ENCODE assay signal across 8 mouse cellular contexts in the genomic region with DNA sequence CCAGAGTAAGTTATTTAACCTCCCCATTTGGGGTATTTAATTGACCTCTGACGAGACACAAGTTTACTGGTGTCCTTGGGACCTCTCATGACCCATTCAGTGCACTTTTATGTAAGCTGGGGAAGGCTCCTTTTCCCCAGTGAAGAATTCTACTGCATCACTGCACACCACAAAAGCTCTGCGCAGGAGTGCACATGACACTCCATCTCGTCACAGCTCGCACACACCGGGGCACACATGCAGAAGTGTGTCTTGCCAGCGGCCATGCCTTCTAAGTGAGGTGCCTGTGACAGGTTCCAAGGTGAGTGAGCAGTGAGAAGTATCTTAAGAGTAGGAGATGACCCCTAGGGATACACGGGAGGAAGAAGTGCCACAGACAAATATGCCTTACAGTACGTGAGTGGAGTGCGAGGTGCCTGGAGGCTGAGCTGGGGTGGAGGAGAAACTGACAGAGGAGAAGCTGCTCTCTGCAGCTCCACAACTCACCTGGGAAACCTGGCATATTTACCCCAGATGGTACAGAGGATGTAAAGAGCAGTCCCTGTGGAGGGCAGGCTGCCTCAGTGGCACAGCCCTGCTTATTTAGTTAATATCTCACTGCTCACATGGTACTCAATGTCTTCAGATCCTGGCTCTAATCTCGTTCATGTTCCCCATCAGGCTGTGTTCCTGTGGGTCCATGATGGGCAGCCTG. TPM values are rescaled to one million over a fixed set of nuclear protein-coding genes. Genes with fewer than 3 reads are reported as not detected.
DNase-seq lines count a peak whose midpoint lies in the region; ATAC-seq lines count a peak whose summit lies in the region.
"Had no signal": no experiment of that assay in that cellular context is flagged by ENCODE, and none has a peak within 500 bp of the region (broad histone marks: within the 10 kb centered on the region; RNA-seq: fewer than 3 reads in every experiment).

No protein-coding gene starts in this region.

- ATAC-seq in embryonic facial prominence, embryonic 12.5 days (ENCODE audit: insufficient number of reproducible peaks, insufficient read depth, low FRiP score, low TSS enrichment) = 0 out of 2 replicates have a peak, but pooled peaks have one; percentile 16
- ATAC-seq in hindbrain, embryonic 12.5 days (ENCODE audit: low FRiP score) = peak; percentile 33
- peak; percentile 45 for ATAC-seq in midbrain, embryonic 12.5 days (ENCODE audit: low FRiP score, low read depth)

- H3K4me1 ChIP-seq in embryonic facial prominence, embryonic 12.5 days = peaks cover 32% of the 10 kb centered on the region
- peaks cover 56% of the 10 kb centered on the region for H3K4me1 ChIP-seq in hindbrain, embryonic 12.5 days
- H3K4me1 ChIP-seq in midbrain, embryonic 12.5 days = peaks cover 45% of the 10 kb centered on the region

- 68% methylated on average over 10 of the region's 10 CpGs for WGBS in embryonic facial prominence, embryonic 12.5 days
- WGBS in hindbrain, embryonic 12.5 days = 57% methylated on average over 10 of the region's 10 CpGs
- 58% methylated on average over 10 of the region's 10 CpGs for WGBS in midbrain, embryonic 12.5 days

- H3K4me2 ChIP-seq in embryonic facial prominence, embryonic 12.5 days (replicated peaks) = peak overlapping the region; percentile 33; the same call in 1 of the 2 replicates
- H3K4me2 ChIP-seq in hindbrain, embryonic 12.5 days (replicated peaks) = peak overlapping the region; percentile 30
- peak overlapping the region; percentile 36 for H3K4me2 ChIP-seq in midbrain, embryonic 12.5 days (replicated peaks)

- DNase-seq in brain, adult 2 months (ENCODE audit: low read depth, low spot score) = peak; percentile 24
- DNase-seq in left cerebral cortex, adult 11 months (ENCODE audit: low spot score) = no peak
- DNase-seq in adrenal gland, adult 2 months = no peak
- no peak for DNase-seq in layer of hippocampus, postnatal 25 days (ENCODE audit: extremely low spot score in 1 of 2, low spot score in 1 of 2)
- DNase-seq: kidney, adult 8-10 months had no signal

- no peaks in the 10 kb centered on the region for H3K27me3 ChIP-seq in embryonic facial prominence, embryonic 12.5 days
- no peaks in the 10 kb centered on the region for H3K27me3 ChIP-seq in hindbrain, embryonic 12.5 days
- no peaks in the 10 kb centered on the region for H3K27me3 ChIP-seq in midbrain, embryonic 12.5 days

- no peak overlapping the region for H3K9ac ChIP-seq in embryonic facial prominence, embryonic 12.5 days
- H3K9ac ChIP-seq in hindbrain, embryonic 12.5 days = 0 out of 2 replicates have a peak overlapping the region, but pooled peaks have one; percentile 18
- H3K9ac ChIP-seq in midbrain, embryonic 12.5 days (replicated peaks) = no peak overlapping the region

- H3K4me3 ChIP-seq in embryonic facial prominence, embryonic 12.5 days = no peak overlapping the region
- no peak overlapping the region for H3K4me3 ChIP-seq in hindbrain, embryonic 12.5 days
- H3K4me3 ChIP-seq in midbrain, embryonic 12.5 days = no peak overlapping the region

- no peaks in the 10 kb centered on the region for H3K36me3 ChIP-seq in embryonic facial prominence, embryonic 12.5 days
- H3K36me3 ChIP-seq in hindbrain, embryonic 12.5 days = no peaks in the 10 kb centered on the region
- no peaks in the 10 kb centered on the region for H3K36me3 ChIP-seq in midbrain, embryonic 12.5 days

- H3K27ac ChIP-seq in embryonic facial prominence, embryonic 12.5 days = peak overlapping the region; percentile 23; the same call in 1 of the 2 replicates
- H3K27ac ChIP-seq in hindbrain, embryonic 12.5 days = peak overlapping the region; percentile 60
- H3K27ac ChIP-seq in midbrain, embryonic 12.5 days (replicated peaks) = peak overlapping the region; percentile 60

- H3K9me3 ChIP-seq in embryonic facial prominence, embryonic 12.5 days = no peaks in the 10 kb centered on the region
- H3K9me3 ChIP-seq in hindbrain, embryonic 12.5 days (replicated peaks) = no peaks in the 10 kb centered on the region
- H3K9me3 ChIP-seq in midbrain, embryonic 12.5 days = no peaks in the 10 kb centered on the region

RNA-seq across cellular contexts. Expression of a gene that starts 58.3 kb away (rescaled TPM):
- polyA plus RNA-seq in embryonic facial prominence, embryonic 12.5 days (2016; fragmentation: Nextera tagmentation; extraction: Ambion mirVana) = 22.2 TPM in 2 replicates
- 74.8 and 88.3 TPM in 2 replicates for polyA plus RNA-seq in hindbrain, embryonic 12.5 days (2016; fragmentation: Nextera tagmentation; extraction: Ambion mirVana)
- polyA plus RNA-seq in midbrain, embryonic 12.5 days (2016; fragmentation: Nextera tagmentation; extraction: Ambion mirVana) = 68.7 and 74.1 TPM in 2 replicates
- total RNA-seq in adrenal gland, adult 2 months (2021) = 1 to 10 TPM; 6.1 to 7.7 TPM
- polyA plus RNA-seq in adrenal gland, adult 2 months (2012; rRNA removed) = 6.1 and 6.3 TPM in 2 replicates
- total RNA-seq in layer of hippocampus, postnatal 25 days (2021) = 100 to 1,000 TPM; 108 to 112 TPM
